Mouse (Mus musculus): ENCODE measurements around the gene Fbxl17.

GRCm38 (mm10) chr17:63183431-63183830 is 316.4 kb downstream of the Fbxl17 start:
- no peak for TF ChIP-seq POLR2A (IDR thresholded peaks at IDR 0.05; ENCODE audit: insufficient read length, low read depth)
- TF ChIP-seq USF1 (IDR thresholded peaks at IDR 0.05; ENCODE audit: low read depth), result no peak
- no peak for TF ChIP-seq MYOD1 (IDR thresholded peaks at IDR 0.05; ENCODE audit: control insufficient read depth in 1 of 3, insufficient read length in 2 of 3, low read depth in 2 of 3)
- no peak for TF ChIP-seq MYOG (IDR thresholded peaks at IDR 0.05; ENCODE audit: control insufficient read depth in 1 of 3, insufficient read depth in 1 of 3, insufficient read length in 2 of 3, low read depth in 2 of 3)
- TF ChIP-seq SRF (IDR thresholded peaks at IDR 0.05; ENCODE audit: control insufficient read depth, insufficient read length, low read depth), result no peak
- TF ChIP-seq E2F4 (IDR thresholded peaks at IDR 0.05; ENCODE audit: insufficient read depth), result no peak
- TF ChIP-seq CEBPB (IDR thresholded peaks at IDR 0.05; ENCODE audit: insufficient read depth, poor library complexity, severe bottlenecking), result no peak
- no peak for TF ChIP-seq POLR2AphosphoS2 (IDR thresholded peaks at IDR 0.05; ENCODE audit: insufficient read length, low read depth)

Data from myocyte (in vitro differentiated cells).